Mouse (Mus musculus): Measurements from ENCODE around the gene Mybpc2. TPM values are rescaled to one million over a fixed set of nuclear protein-coding genes. Genes with fewer than 3 reads are reported as not detected.

Mybpc2 gene
- polyA plus RNA-seq, 1 experiment from 2014 or later, result 0.18 TPM

DNA sequence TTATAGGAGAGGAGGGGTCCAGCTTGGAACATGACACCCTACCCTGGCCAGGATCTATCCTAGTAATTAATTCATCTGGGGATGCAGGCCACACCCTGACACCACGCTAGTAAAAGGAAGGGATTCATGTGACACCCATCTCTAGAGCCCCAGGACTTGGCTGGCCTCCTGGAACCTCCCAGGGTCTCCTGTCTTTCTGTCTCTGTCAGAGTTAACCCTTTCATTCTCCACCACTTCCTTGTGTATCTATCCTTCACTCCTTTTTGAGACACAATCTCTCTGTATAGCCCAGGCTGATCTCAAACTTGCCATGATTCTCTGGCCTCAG lies 51.9 kb downstream of the Mybpc2 start:
- H3K36me3 ChIP-seq (ENCODE audit: control insufficient read depth, insufficient read depth, low read length), result no peaks in the 10 kb centered on the region
- H3K27ac ChIP-seq (ENCODE audit: low read depth, low read length), result no peak overlapping the region
- H3K4me2 ChIP-seq (replicated peaks; ENCODE audit: low read depth, low read length), result no peak overlapping the region
- H3K9ac ChIP-seq (ENCODE audit: low read depth, low read length), result no peak overlapping the region
- peaks cover 6% of the 10 kb centered on the region; the same call in 1 of the 2 replicates for H3K4me1 ChIP-seq (ENCODE audit: control insufficient read depth, insufficient read depth, low read length)
- H3K4me3 ChIP-seq (ENCODE audit: low read length), result no peak overlapping the region
- peaks cover 15% of the 10 kb centered on the region for H3K27me3 ChIP-seq (ENCODE audit: control insufficient read depth, insufficient read depth, low read length)
- WGBS, result 11% methylated on average over 1 of the region's 1 CpGs
- no peaks in the 10 kb centered on the region for H3K9me3 ChIP-seq (ENCODE audit: control insufficient read depth, low read length)
- no peak for ATAC-seq (ENCODE audit: low FRiP score, low TSS enrichment)

DNA sequence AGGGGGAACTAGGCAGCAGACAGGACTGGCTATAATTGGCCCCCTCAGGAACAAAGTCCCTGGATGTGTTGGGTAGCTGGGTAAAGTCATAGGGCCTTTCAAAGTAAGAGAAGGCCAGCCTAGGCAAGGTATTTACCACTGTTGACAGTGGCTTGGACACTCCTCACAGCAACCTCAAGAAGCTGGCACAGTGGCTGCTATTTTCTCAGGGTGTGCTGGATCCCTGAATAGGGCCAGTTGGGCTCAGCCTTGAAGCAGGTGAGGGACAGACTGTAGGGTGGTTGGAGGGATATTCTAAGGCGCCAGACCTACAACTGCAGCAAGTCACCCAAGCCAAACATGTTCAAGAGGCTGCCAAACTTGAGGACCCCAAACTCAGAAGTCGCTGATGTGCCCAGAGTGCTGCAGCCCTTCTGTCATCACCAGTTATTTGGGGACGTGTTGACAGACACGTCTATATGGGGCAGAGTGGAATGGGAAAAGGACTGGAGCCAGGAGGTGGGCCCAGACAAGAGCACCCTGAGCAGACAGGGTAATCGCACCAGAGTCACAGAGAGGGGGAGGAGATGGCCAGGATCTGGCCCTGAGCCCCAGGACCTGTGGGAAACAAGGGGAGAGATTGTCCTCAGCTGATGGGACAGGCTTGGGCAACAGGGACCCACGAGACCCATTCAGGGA lies 52.4 kb downstream of the Mybpc2 start:
- no peak for ATAC-seq (ENCODE audit: low FRiP score, low TSS enrichment)
- Histone ChIP-seq H3K9ac (ENCODE audit: low read depth, low read length) (no peak overlapping the region), H3K27ac (ENCODE audit: low read depth, low read length) (no peak overlapping the region), H3K36me3 (ENCODE audit: control insufficient read depth, insufficient read depth, low read length) (no peaks in the 10 kb centered on the region), H3K4me3 (ENCODE audit: low read length) (no peak overlapping the region), H3K4me2 (replicated peaks; ENCODE audit: low read depth, low read length) (no peak overlapping the region), H3K4me1 (ENCODE audit: control insufficient read depth, insufficient read depth, low read length) (peaks cover 10% of the 10 kb centered on the region), H3K27me3 (ENCODE audit: control insufficient read depth, insufficient read depth, low read length) (peaks cover 15% of the 10 kb centered on the region), H3K9me3 (ENCODE audit: control insufficient read depth, low read length) (no peaks in the 10 kb centered on the region)
- 50% methylated on average over 6 of the region's 6 CpGs for WGBS

DNA sequence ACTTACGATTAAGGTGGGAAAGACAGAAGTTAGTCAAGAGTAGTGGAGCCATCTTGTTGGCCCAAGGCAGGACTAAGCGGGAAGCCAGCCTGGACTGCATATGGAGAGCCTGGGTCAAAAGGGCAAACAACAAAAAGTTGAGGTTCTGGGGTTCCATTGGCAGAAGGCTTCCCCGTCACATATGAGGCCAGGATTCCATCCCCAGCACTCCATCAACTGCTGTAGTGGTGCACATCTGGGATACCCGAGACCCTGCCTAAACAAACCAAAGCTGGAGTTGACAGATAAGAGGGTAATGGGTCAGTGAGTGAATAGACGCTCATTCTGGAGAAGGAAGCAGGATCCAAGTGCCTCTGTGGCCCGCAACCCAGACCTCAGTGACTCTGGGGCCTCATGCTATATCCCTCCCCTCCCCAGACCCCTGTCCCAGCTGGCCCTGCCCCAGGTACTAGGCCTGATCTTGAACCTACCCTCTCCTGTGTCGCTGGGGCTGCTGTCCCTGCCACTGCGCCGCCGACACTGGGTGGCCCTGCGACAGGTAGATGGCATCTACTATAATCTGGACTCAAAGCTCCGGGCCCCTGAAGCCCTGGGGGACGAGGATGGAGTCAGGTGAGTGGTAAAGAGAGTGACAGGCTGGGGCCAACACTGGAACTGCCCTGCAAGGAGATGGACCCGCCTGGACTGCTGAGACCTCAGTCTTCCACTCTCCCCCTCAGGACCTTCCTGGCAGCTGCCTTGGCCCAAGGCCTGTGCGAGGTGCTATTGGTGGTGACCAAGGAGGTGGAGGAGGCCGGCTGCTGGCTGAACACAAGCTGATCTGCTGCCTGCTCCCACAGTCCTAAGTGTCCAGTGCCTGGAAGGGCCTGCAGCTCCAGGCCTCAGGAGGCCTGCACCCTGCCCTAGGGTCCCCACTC lies 53.5 kb downstream of the Mybpc2 start:
- H3K27ac ChIP-seq (ENCODE audit: low read depth, low read length), result no peak overlapping the region
- peaks cover 15% of the 10 kb centered on the region for H3K27me3 ChIP-seq (ENCODE audit: control insufficient read depth, insufficient read depth, low read length)
- no peaks in the 10 kb centered on the region for H3K36me3 ChIP-seq (ENCODE audit: control insufficient read depth, insufficient read depth, low read length)
- H3K4me1 ChIP-seq (ENCODE audit: control insufficient read depth, insufficient read depth, low read length), result peaks cover 10% of the 10 kb centered on the region
- no peaks in the 10 kb centered on the region for H3K9me3 ChIP-seq (ENCODE audit: control insufficient read depth, low read length)
- 86% methylated on average over 16 of the region's 16 CpGs for WGBS
- no peak overlapping the region for H3K4me3 ChIP-seq (ENCODE audit: low read length)
- ATAC-seq (ENCODE audit: low FRiP score, low TSS enrichment), result no peak
- peak overlapping the region; percentile 37; the same call in 1 of the 2 replicates for H3K9ac ChIP-seq (ENCODE audit: low read depth, low read length)
- no peak overlapping the region for H3K4me2 ChIP-seq (replicated peaks; ENCODE audit: low read depth, low read length)

- no peaks in the 10 kb centered on the region for H3K36me3 ChIP-seq (ENCODE audit: control insufficient read depth, insufficient read depth, low read length)
- H3K27ac ChIP-seq (ENCODE audit: low read depth, low read length), result no peak overlapping the region
- H3K4me3 ChIP-seq (ENCODE audit: low read length), result no peak overlapping the region
- H3K4me1 ChIP-seq (ENCODE audit: control insufficient read depth, insufficient read depth, low read length), result peaks cover 10% of the 10 kb centered on the region
- no peak for ATAC-seq (ENCODE audit: low FRiP score, low TSS enrichment)
- 93% methylated on average over 16 of the region's 16 CpGs for WGBS
- H3K4me2 ChIP-seq (replicated peaks; ENCODE audit: low read depth, low read length), result no peak overlapping the region
- H3K27me3 ChIP-seq (ENCODE audit: control insufficient read depth, insufficient read depth, low read length), result peaks cover 7% of the 10 kb centered on the region
- no peaks in the 10 kb centered on the region for H3K9me3 ChIP-seq (ENCODE audit: control insufficient read depth, low read length)
- H3K9ac ChIP-seq (ENCODE audit: low read depth, low read length), result no peak overlapping the region
Observed at GRCm38 (mm10) chr7:44469677-44470675, 54.5 kb downstream of the Mybpc2 start.

DNA sequence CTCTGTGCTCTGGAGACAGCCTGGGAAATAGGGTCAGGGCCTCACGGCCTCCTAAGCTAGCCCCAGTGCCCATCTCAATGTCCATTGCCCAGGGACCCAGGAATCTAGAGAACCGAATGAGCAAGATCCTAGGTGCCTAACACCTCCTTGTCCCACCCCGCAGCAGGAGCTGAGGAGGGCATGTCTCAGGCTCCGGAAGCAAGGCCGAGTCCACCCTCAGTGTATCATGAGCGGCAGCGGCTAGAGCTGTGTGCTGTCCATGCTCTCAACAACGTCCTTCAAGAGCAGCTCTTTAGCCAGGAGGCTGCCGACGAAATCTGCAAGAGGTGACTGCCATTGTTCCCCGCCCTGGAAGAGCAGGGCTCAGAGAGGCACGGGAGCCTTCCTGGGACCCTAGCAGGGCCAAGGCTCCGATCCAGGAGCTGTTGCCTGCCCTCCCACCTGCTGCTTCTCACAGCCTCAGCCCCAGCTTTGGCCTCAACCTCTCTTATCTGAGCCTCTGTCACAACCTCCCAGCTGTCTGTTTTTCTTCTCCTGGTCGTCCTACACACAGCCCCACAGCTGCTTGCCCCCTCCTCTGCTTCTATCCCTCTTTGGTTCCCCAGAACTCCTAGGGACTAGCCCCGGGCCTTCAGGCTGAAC lies 55.7 kb downstream of the Mybpc2 start:
- Histone ChIP-seq H3K4me2 (replicated peaks; ENCODE audit: low read depth, low read length) (peak overlapping the region; percentile 62), H3K36me3 (ENCODE audit: control insufficient read depth, insufficient read depth, low read length) (no peaks in the 10 kb centered on the region), H3K9me3 (ENCODE audit: control insufficient read depth, low read length) (no peaks in the 10 kb centered on the region), H3K27me3 (ENCODE audit: control insufficient read depth, insufficient read depth, low read length) (peaks cover 9% of the 10 kb centered on the region), H3K27ac (ENCODE audit: low read depth, low read length) (no peak overlapping the region), H3K9ac (ENCODE audit: low read depth, low read length) (peak overlapping the region; percentile 72), H3K4me3 (ENCODE audit: low read length) (peak overlapping the region; percentile 69), H3K4me1 (ENCODE audit: control insufficient read depth, insufficient read depth, low read length) (peaks cover 10% of the 10 kb centered on the region)
- no peak for ATAC-seq (ENCODE audit: low FRiP score, low TSS enrichment)
- WGBS, result 70% methylated on average over 15 of the region's 15 CpGs

DNA sequence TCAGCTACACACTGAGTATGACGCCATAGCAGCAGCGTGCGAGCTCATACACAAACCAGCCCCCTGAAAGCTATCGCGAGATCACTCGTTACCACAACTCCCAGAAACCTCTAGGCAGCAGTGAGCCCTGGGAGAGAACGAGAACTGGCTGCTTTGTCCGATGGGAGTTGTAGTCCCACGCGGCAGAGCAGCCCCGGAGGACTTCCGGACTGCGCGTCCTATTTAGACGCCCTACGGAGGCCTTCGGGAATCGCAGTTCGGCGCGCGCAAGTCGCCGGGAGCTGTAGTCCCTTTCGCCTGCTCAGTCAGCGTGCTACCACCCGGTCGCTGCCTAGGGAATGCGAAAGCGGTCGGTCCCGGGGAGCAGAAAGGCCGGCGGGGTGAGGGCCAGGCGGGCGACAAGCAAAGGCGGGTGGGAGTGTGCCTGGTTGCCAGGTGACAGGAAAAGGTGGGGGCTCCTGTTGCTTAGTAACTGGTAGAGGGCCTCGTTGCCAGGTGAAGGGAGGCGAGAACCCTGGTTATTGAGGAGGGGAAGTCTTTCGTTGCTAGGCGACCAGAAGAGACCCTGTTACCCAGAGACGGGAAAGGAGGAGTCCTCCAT lies 56.5 kb downstream of the Mybpc2 start, which contains the start of gene Josd2:
TSS of gene Josd2 (plus strand) at position 170 of the 601 bp plus-strand sequence.
- peak; percentile 96 for ATAC-seq (ENCODE audit: low FRiP score, low TSS enrichment)
- WGBS, result under 1% methylated on average over 42 of the region's 42 CpGs
- peak within 1 kb of the TSS; percentile 69 for H3K4me3 ChIP-seq (ENCODE audit: low read length)
- H3K27ac ChIP-seq (ENCODE audit: low read depth, low read length), result peak within 1 kb of the TSS; percentile 69; the same call in 1 of the 2 replicates
- peak within 1 kb of the TSS; percentile 72 for H3K9ac ChIP-seq (ENCODE audit: low read depth, low read length)
- H3K4me2 ChIP-seq (replicated peaks; ENCODE audit: low read depth, low read length), result peak within 1 kb of the TSS; percentile 62
- no peaks in the 10 kb centered on the region for H3K9me3 ChIP-seq (ENCODE audit: control insufficient read depth, low read length)
- H3K4me1 ChIP-seq (ENCODE audit: control insufficient read depth, insufficient read depth, low read length), result peaks cover 10% of the 10 kb centered on the region
- H3K27me3 ChIP-seq (ENCODE audit: control insufficient read depth, insufficient read depth, low read length), result peaks cover 17% of the 10 kb centered on the region
- no peaks in the 10 kb centered on the region for H3K36me3 ChIP-seq (ENCODE audit: control insufficient read depth, insufficient read depth, low read length)

DNA sequence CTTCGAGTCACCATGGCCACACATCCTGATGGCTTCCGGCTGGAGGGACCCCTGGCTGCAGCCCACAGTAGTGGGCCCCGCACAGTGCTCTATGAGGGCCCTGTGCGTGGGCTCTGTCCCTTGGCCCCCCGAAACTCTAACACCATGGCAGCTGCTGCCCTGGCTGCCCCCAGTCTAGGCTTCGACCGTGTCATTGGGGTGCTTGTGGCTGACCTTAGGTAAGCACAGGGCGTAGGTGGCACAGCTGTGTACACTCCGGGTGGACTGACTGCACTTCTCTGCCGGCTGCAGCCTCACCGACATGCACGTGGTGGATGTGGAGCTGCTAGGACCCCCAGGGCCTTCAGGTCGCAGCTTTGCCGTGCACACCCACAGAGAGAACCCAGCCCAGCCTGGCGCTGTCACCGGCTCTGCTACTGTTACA lies 57.6 kb downstream of the Mybpc2 start:
- Histone ChIP-seq H3K4me3 (ENCODE audit: low read length) (peak overlapping the region; percentile 69; the same call in 1 of the 2 replicates), H3K36me3 (ENCODE audit: control insufficient read depth, insufficient read depth, low read length) (no peaks in the 10 kb centered on the region), H3K9me3 (ENCODE audit: control insufficient read depth, low read length) (no peaks in the 10 kb centered on the region), H3K4me2 (replicated peaks; ENCODE audit: low read depth, low read length) (peak overlapping the region; percentile 62; the same call in 1 of the 2 replicates), H3K27ac (ENCODE audit: low read depth, low read length) (no peak overlapping the region), H3K9ac (ENCODE audit: low read depth, low read length) (no peak overlapping the region), H3K27me3 (ENCODE audit: control insufficient read depth, insufficient read depth, low read length) (peaks cover 27% of the 10 kb centered on the region), H3K4me1 (ENCODE audit: control insufficient read depth, insufficient read depth, low read length) (peaks cover 10% of the 10 kb centered on the region)
- 0 out of 2 replicates have a peak, but pooled peaks have one; percentile 0 for ATAC-seq (ENCODE audit: low FRiP score, low TSS enrichment)
- 86% methylated on average over 16 of the region's 16 CpGs for WGBS
